Mouse (Mus musculus) heart, adult 2 months (tissue): ENCODE results near the gene Ninj2.

Experiments
- CTCF ChIP-seq: fragments of 200-600 bp; IDR thresholded peaks from 2 replicates; pipeline ENCODE4 v1.8.1; 2022; ENCODE audit warnings: antibody characterized with exemption, mild to moderate bottlenecking, moderate library complexity
- POLR2A ChIP-seq: fragments of 200-500 bp; IDR thresholded peaks from 2 replicates; pipeline ENCODE4 v1.6.1; 2011; ENCODE audit warnings: mild to moderate bottlenecking, low read depth, low read length, control low read depth; ENCODE audit not compliant: insufficient read depth

DNA sequence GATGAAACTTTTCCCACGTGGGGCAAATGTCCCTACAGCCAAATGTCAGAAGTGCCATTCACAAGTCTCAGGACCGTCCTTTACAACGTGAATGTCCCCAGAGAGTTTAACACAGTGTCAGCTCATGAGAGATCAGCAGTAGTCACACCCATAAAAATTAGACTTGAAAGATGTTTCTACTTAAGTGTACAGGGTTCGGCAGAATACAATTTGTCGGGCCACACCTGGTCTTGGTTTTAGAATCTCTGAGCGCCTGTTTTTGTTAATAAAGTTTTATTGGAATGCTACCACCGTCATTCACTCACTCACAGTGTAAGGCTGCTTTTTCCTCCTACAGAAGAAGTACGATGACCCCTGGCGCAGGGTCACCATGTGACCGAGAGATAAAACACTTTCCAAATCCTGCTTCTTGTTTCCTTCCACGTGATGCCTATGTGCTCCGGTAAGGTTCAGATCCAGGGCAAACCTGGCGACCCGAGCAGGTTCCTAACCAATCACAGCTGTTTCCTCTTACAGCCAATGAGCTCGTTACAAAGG is 2.4 kb upstream of the Ninj2 start:
- TF ChIP-seq CTCF, result no peak
- TF ChIP-seq POLR2A, result no peak
